Mouse (Mus musculus) kidney, postnatal 25 days (tissue): ENCODE results near the gene Bicdl1.
"Not testable (repeated sequence)": the region's sequence is repeated elsewhere in the genome, so short reads cannot be mapped to it uniquely, and the experiment has no call there.

Source experiments
- DNase-seq, 2 experiments: peaks; one replicate each; pipeline ENCODE4 v3.0.0; 2021; ENCODE audit warnings: mixed read lengths in 2 of 2

The Bicdl1 gene

DNA sequence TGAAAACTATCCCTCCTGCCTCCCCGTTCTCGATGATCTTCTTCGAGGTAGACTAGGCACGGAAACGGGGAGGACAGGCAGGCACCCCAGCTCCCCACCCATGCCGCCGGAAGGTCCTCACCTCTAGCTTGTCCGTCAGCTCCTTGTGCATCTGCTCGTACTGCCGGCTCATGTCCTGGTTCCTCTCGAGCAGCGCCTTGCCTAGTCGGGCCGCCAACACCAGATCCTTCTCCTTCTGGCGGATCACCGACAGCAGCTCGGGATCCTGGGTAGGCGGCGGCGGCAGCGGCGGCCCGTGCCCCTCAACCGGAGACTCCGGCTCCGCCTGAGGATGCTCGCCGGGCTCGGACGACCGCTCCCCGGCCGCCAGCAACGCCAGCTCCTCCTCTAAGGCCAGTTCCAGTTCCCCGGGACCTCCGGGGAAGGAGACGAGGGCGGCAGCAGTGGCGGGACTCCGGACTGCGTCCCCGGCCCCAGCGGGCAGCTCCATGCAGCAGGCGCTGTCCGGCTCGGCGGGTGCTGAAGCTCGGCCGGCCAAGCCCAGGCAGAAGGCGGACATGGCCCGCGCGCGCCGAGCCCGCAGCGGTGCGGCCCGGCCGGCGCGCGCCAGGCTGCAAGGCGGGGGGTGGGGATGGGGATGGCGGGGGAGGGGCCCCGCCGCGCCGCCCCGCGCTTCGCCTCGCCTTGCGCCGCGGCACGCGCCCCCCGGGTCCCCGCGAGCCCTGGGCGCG is at the start of gene Bicdl1:
Gene Bicdl1, minus strand, starts transcription at position 621 of the 731 bp plus-strand sequence.
- peak; percentile 91 to 93 for DNase-seq

GRCm38 (mm10) chr5:115776911-115777310 is 45.5 kb upstream of the Bicdl1 start:
- no peak for DNase-seq

GRCm38 (mm10) chr5:115775350-115775749 is 43.9 kb upstream of the Bicdl1 start:
- no peak for DNase-seq

GRCm38 (mm10) chr5:115770048-115770447 is 38.6 kb upstream of the Bicdl1 start:
- DNase-seq: no peak

DNA sequence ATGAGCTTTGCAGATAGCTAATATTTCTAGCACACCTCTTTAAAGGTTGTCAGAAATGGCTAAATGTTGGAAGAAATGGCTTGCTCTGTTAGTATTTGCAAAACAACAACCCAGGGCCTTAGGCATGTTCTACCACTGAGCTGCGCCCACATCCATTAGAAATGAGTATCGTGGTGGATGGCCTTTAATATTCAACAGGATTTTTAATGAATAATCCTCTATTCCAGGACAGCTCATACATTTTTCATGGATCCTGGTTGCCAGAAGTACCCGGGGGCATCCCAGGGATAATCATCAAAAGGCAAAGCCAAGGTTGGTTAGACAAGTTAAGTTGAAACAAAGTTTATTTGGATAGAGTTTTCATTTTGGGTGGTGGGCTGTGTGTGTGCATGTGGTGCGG is 37.7 kb upstream of the Bicdl1 start:
- DNase-seq: peak; percentile 68 to 80

GRCm38 (mm10) chr5:115766821-115767220 is 35.4 kb upstream of the Bicdl1 start:
- peak; percentile 16 to 62 for DNase-seq

DNA sequence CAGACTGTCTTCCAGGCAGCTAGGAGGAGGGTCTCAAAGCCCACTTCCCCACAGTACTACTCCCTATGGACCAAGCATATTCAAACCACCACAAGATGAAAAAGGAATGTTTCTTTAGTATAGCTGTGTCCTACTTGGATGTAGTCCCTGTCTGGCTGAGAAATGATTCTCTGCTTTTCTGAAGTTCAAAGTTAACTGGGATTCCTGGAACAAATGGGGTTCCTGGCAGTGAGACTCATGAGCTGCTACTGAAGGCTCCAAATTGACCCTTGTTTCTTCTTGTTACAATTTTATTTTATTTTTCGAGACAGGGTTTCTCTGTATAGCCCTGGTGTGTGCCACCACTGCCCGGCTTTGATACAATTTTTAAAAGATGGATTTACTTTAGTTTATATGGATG is 32.6 kb upstream of the Bicdl1 start:
- DNase-seq: no peak

DNA sequence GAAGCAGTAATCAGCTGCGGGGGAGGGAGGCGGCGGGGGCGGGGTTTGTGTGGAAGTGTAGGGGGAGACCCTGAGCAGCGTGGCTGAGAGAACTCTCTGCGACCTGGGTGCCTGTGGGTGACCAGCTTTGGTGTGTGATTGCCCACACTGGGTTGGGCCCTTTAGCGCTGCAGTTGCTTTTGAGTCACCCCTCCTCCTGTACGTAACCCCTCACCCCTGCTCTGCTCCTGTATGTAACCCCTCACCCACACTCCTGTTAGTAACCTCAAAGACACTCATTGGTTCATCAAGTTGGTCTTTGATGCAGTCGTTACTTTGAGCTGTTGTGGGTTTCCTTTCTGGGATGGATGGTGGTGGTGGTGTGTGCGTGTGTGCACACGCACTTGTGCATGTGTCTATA is 29.5 kb upstream of the Bicdl1 start:
- DNase-seq: no peak

GRCm38 (mm10) chr5:115758431-115759180 is 27.2 kb upstream of the Bicdl1 start:
- DNase-seq: peak; percentile 19 to 46

DNA sequence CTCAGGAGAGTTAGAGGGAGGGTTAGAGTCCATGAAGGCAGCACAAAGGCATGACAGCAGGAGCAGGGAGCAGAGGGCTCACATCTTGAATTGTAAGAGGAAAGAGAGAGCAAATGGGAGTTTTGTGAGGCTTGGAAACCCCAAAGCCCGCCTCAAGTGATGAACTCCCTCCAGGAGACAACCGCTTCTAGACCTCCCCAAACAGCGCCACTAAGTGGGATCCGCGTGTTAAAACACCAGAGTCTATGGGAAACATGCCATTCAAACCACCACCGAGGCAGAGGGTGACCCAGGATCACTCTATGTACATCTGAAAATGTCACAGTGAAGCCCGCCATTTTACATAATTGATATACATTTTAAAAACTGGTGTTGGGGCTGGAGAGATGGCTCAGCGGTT is 26.1 kb upstream of the Bicdl1 start:
- DNase-seq: no peak

GRCm38 (mm10) chr5:115755501-115755900 is 24.1 kb upstream of the Bicdl1 start:
- DNase-seq: no peak

GRCm38 (mm10) chr5:115754831-115755230 is 23.4 kb upstream of the Bicdl1 start:
- DNase-seq: no peak

DNA sequence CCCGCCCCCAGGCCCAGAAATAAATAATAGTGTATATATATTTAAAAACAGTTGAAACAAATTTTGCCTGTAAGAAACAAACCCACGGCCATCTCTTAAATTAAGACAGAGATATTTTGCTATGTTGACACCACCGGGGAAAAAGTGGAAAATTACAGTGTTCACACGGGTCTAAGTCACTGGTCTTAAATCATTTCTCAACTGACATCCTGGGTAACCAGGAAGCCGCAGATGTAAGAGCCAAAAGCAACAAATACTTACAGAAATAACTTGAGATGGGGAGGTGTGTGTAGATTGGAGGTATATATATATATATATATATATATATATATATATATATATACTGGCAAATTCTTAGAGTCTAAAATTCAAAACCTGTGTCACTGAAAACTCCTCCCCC is 21.5 kb upstream of the Bicdl1 start:
- no peak for DNase-seq

DNA sequence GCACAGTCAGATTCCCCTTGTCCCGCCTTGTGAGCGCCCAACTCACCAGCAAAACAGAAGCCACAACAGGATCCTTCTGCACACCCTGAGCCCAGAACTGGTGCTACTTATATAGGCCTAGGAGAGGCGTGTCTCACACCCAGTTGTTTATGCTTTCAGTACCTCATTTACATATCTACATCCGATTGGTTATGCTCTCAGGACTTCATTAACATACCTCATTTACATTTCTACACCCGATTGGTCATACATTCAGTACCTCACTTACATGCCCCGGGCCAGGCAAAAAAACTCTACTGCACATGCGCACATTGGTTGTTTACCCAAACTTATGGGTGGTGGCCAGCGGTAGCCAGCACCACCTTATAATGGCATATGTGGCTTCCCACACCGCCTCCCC is 20.5 kb upstream of the Bicdl1 start:
- DNase-seq: not testable (repeated sequence)

DNA sequence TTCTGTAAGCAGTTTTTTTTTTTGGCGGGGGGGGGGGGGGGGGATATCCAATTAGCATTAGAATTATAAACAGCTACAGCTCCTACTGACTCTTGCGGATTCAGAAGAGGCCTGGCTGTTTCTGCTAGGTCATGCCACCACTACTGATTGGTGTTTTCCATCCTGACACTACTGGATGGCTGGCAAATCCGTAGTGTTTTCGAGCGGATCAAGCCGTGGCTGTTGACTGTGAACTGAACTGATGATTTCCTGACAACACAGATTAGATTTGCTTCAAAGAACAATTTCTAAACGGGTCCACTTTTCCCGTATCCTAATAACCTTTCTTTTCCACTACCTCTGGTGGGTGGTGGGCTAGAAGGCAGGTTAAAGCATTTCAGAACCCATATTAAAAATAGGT is 16.9 kb upstream of the Bicdl1 start:
- no peak for DNase-seq

DNA sequence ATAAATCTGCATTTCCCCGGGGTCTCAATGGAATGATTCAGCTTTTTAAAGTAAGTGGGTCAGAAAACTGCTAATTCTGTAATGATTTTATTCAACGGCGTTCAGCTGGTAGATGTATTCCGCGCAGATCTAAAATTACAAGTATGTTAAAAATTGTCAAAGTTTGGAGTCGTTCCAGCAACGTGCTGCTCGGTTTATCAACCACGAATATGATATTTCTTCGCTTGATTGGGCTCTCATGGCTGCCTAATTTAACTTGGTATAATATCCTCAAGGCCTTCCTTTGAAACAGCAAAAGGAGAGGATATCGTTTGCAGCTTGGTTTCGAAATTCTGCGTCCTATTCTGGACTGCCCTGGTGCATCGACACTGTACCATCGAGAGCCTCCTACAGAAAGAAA is 13.9 kb upstream of the Bicdl1 start:
- no peak for DNase-seq

DNA sequence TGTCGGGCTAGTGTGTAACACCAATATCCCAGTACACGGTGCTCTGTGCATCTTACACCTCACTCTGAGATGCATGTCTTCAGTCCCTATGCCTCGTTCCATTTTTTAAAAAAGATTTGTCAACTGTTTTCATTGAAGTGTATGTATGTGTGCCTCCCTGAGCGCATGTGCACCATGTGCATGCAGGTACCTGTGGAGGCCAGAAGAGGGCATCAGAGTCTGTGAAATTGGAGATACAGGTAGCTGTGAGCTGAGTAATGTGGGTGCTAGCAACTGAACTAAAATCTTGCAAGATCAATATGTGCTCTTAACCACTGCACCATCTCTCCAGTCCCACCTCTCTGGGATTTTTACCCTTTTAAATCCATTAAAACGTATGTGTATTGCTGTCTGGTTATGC is 6.6 kb upstream of the Bicdl1 start:
- no peak for DNase-seq

GRCm38 (mm10) chr5:115734570-115734969 is 3.1 kb upstream of the Bicdl1 start:
- no peak for DNase-seq

DNA sequence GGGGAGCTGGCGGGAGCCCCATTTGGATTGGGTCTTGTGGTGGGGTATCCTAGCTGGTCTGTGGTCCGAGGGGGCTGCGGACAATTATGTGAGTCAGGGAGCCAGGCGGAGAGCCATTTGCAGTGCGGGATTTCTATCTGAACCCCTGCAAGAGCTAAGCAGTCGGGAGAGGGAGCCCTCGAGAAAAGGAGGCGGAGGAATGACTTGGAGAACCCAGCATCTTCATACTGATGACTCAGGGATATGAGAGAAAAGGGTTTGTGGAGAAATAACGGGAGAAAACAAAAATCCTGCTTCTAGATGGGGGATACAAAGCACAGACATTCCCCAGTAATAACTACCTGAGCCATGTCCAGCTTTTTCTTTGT is 1.4 kb upstream of the Bicdl1 start:
- peak; percentile 75 to 85 for DNase-seq

DNA sequence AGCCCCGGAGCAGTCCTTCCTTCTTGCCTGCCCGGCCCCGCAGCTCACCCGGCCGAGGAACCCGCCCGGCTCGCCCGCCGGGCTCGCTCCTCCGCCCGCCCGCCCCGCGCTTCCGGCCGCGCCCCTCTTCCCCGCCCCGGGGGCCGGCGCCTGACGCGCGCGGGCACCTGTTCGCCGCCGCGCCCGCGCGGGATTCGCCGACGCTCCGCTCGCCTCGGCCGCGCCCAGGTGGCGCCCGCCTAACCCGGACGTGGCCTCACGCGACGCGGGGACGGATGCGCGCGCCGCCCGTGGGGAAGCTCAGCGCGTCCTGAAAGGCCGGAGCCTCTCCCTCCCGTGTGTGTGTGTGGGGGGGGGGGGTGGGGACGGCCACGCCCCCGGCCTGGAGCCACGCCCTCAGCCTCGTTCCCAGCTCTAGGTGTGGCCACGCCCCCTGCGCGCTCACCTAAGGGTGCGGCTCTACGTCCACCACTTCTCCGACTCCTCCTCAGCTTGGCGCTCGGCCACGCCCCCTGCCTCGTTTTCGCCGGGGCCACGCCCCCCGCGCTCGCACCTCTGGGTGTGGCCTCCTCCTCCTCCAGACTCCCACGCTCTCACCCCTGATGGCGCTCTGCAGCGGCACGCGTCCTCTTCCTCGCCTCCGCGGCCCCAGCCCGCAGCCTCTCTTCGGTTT is 891 bp upstream of the Bicdl1 start:
- DNase-seq: peak; percentile 95 to 97

DNA sequence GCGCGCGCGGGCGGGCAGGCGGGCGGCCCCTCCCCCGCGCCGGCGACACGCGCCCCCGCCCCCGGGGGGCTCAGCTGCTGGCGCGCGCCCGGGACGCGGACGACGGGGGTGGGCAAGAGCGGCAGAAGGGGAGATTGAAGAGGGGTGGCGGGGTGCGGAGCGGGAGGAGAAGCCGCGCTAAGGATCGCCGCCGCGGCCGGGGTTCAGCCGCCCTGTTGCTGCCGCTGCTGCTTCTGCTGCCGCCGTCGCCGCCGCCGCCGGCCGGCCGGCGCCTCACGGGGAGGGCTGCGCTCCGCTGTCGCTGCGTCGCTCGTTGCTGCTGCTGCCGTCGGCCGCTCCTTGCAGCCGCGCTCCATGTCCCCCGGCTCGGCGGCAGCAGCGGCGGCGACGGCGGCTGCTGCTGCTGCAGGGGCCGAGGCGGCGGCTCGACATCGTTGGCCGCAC is 333 bp upstream of the Bicdl1 start:
- no peak for DNase-seq

- no peak for DNase-seq
Measured at GRCm38 (mm10) chr5:115730314-115730713, 1.1 kb downstream of the Bicdl1 start.

DNA sequence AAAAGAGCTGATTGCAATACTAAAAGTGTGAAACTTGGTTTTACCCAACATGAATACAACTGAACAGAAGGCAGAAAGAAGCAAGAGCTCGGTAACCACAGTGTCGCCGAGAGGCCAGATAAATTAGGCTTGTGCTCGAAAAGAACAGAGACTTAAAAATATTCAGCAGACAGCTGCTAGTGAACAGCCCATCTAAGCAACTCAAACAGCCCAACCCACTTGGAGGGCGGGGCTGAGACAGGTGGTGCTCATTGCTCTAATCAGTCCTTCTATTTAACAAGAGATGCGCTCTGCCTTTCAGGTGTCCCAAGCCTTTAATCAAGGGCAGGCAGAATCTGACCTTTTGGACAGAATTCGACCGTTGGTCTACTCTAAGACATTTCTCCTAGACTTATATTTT is 4.8 kb downstream of the Bicdl1 start:
- no peak for DNase-seq

GRCm38 (mm10) chr5:115726019-115726418 is 5.4 kb downstream of the Bicdl1 start:
- DNase-seq: no peak
